Mouse (Mus musculus) lung, postnatal 4 days (tissue): ENCODE measurements around the gene Gm44973.
"Not testable (repeated sequence)": the region's sequence is repeated elsewhere in the genome, so short reads cannot be mapped to it uniquely, and the experiment has no call there.

Source experiments
- DNase-seq, 2 experiments: peaks; one replicate each; pipeline ENCODE4 v3.0.0; 2021

Gene Gm44973

DNA sequence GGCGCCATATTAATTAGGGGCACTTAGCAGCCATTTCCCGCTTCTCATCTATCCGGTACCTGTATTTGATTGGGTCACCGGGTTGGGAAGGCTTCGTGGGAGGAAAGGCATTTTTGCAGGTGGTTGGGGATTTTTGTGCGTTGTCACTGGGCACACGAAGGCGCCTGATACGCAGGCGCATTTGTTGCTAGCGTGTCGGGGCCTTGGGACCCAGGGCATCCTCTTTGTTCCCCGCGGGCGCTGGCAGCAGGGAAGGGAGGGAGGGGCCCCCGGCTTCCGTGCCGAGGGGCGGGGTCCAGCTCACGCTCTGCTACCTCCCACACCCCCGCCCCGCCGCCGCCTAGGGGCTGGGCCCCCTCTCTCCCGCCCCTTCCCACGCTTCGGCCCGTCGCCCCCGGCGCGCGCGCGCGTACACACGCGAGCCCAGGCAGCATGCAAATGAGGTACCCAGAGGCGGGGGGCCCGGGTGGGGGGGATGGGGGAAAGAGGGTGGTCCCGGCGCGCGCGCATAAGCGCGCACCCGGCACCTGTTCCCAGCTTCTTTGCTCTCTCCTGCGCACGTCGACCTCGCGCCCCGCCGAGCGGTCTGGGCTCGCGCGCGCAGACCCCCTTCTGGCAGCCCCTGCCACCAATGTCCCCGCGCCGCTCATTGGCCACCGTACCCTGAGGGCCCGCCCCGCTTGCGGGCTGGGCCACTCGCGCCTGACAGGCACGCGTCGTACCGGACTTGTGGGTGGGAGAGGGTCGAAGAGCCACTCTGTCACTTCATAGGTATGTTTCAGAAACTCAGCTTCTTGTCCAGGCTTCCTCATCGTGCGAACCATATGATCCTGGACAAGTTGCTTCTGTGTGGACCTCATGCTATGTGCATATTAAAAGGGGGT, at the start of gene Gm44973:
Gene Gm44973 (plus strand): TSS at position 379 of the 884 bp plus-strand sequence.
- peak; percentile 95 to 98 for DNase-seq

- no peak for DNase-seq
Measured at GRCm38 (mm10) chr7:4971068-4971467, 44.2 kb upstream of the Gm44973 start, which contains the start of gene Sbk3. TSS of gene Sbk3 (minus strand) at chr7:4971168.

GRCm38 (mm10) chr7:4971710-4972109, 43.6 kb upstream of the Gm44973 start:
- DNase-seq, result peak; percentile 50 to 75

DNA sequence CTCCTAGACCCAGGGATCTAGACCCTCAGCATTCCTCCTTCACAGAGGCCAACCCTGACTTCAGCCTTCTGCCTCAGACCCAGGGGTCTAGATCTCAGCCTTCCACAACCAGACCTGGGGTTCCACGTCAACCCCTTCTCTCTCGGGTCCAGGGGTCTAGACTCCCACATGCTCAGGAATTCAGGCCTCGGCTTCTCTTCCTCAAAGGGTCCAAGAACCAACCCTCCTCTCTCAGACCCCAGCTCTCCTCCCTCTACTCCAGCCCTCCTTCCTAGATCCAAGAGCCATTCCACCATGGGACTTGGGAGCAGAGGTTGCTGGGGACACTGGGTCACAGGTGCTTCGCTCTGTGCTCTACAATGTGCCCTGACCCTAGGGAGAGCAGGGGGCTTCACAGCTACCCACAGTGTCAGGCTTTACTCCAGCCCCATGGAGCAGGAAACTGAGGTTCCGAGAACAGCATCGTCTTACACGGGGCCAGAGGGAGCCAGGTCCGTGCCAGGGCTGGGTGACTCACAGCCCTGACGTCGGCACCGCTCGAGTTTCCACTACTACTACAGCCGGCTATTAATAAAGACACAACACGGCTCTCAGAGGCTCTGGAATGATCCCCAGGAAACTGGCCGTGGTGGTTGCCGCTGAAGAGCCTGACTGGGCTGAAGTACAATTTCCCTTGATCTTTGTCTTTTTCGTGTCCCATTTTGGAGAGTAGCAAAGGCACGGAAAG, 42.8 kb upstream of the Gm44973 start:
- peak; percentile 60 to 77 for DNase-seq

GRCm38 (mm10) chr7:4975455-4975854, 39.8 kb upstream of the Gm44973 start:
- DNase-seq, result no peak

DNA sequence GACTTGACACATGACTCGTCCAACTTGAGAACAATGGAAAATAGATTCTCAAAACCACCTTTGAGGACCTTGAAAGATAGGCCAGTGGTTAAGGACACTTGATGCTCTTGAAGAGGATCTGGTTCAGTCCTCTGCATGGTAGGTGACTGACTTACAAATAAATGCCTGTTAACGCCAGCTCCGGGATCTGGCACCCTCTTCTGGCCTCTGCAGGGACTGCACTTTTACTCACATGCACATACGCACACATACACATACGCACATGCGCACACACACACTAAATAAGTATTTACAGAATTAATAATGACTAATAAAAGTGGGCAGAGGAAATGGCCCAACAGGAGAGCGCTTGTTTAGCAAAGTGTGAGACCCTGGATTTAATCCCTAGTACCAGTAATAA, 38.5 kb upstream of the Gm44973 start:
- no peak for DNase-seq

- DNase-seq, result peak in 1 of 2 experiments; percentile 42
Measured at GRCm38 (mm10) chr7:4988250-4988649, 27.0 kb upstream of the Gm44973 start.

GRCm38 (mm10) chr7:4993347-4993998, 21.8 kb upstream of the Gm44973 start:
- DNase-seq, result no peak

DNA sequence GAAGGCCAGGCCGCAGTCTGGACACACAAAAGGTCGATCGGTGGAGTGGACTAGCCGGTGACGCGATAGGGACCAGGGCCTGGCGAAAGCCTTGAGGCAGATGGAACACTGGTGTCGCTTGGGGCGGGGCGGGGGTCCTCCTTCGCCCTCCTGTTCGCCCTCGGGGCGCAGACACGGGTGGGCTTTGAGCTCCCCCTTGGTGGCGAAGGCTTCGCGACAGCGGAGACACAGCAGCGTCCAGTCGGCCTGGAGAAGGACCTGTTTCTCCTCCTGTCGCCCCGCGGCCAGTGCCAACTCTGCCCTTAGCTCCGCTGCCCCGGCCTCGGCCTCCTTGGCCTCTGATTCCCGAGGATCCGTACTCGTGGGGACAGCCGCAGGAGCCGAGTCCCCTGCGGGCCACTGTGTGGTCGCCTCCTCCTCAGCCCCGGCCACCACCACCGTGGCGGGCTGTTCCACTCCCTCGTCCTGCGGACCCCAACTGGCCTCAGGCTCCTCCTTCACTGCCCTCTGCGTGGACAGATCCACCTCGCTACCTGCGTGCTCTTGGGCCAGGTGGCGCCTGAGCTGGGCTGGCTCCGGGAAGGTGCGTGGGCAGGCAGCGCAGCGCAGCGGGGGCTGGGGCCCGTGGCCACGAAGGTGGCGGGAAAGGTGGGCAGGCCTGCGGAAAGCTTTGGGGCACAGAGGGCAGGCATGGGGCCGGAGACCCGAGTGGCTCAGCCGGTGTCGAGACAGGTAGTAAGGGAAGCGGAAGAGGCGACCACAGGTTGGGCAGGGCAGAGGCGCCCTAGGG, 21.1 kb upstream of the Gm44973 start:
- no peak for DNase-seq

- DNase-seq, result no peak
Measured at GRCm38 (mm10) chr7:4995268-4996002, 19.9 kb upstream of the Gm44973 start.

GRCm38 (mm10) chr7:4996003-4996895, 19.0 kb upstream of the Gm44973 start, which contains the start of gene Zfp579:
TSS of gene Zfp579 (minus strand) at chr7:4996158.
- DNase-seq, result peak; percentile 94 to 96

DNA sequence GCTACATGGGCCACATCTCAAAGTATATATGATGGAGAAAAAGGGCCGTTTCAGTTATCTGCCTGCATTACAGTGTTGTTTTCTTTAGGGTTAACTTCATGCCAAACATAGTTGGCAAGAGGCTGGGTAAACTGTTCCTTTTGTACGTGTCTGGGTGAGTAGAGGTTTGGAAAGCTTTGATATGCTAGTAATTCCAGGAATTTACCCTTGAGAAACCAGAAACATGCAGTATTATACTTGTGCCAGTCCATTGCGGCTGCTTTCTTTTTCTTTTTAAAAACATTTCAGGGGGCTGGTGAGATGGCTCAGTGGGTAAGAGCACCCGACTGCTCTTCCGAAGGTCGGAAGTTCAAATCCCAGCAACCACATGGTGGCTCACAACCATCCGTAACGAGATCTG, 18.4 kb upstream of the Gm44973 start:
- DNase-seq, result no peak

- peak in 1 of 2 experiments; percentile 46 for DNase-seq
Measured at GRCm38 (mm10) chr7:4999876-5000275, 15.4 kb upstream of the Gm44973 start.

GRCm38 (mm10) chr7:5002876-5003275, 12.4 kb upstream of the Gm44973 start:
- not testable (repeated sequence) for DNase-seq

- no peak for DNase-seq
Measured at GRCm38 (mm10) chr7:5008229-5008628, 7.1 kb upstream of the Gm44973 start.

- peak in 1 of 2 experiments; percentile 41 for DNase-seq
Measured at GRCm38 (mm10) chr7:5012681-5013513, 2.4 kb upstream of the Gm44973 start.

- peak; percentile 97 to 98 for DNase-seq
Measured at GRCm38 (mm10) chr7:5014251-5015117, 812 bp upstream of the Gm44973 start, which contains the start of the genes Zfp524 and Fiz1. TSS of gene Zfp524 (plus strand) at chr7:5014415. TSS of gene Fiz1 (minus strand) at chr7:5014697.

- DNase-seq, result no peak
Measured at GRCm38 (mm10) chr7:5016057-5016456, 761 bp downstream of the Gm44973 start.
